Mouse (Mus musculus) liver, embryonic 14 days (tissue): ENCODE measurements around the gene Defb7. TPM values are rescaled to one million over a fixed set of nuclear protein-coding genes. Genes with fewer than 3 reads are reported as not detected.

Experiments
- polyA plus RNA-seq: library from polyadenylated mRNA; depleted of rRNA; stranded (reverse); fragments of >200 nt; gene quantifications from 2 replicates; pipeline ENCODE4 v1.2.3, GENCODE M21; 2012; rRNA removed

Defb7 gene
- not detected in 2 replicates for polyA plus RNA-seq

GRCm38 (mm10) chr8:19494797-19495196, at the start of gene Defb7:
Gene Defb7, plus strand, starts transcription at chr8:19495097.

Other genes starting within 250 kb of the Defb7 start
- gene Defb5, start 247.5 kb upstream of the Defb7 start, polyA plus RNA-seq = not detected in 2 replicates
- gene Defb3, start 201.7 kb upstream of the Defb7 start, polyA plus RNA-seq = not detected in 2 replicates
- not detected in 2 replicates for gene Defb8, start 47.5 kb upstream of the Defb7 start, polyA plus RNA-seq
- 0.01 TPM in 1 of 2 replicates, not detected in the other for gene 4930467E23Rik, start 234.5 kb downstream of the Defb7 start, polyA plus RNA-seq